Mouse (Mus musculus) bone marrow, adult 2 months (tissue): ENCODE results near the gene Cryba1.

Experiments used
- CTCF ChIP-seq: fragments of 200-500 bp; IDR thresholded peaks from 2 replicates; pipeline ENCODE4 v1.5.1; 2011; ENCODE audit warnings: low read length, control low read depth; ENCODE audit not compliant: control insufficient read depth, insufficient read depth
- POLR2A ChIP-seq: fragments of 200-500 bp; IDR thresholded peaks from 2 replicates; pipeline ENCODE4 v1.6.1; 2011; ENCODE audit warnings: low read depth, mild to moderate bottlenecking, control low read depth, low read length, borderline replicate concordance; ENCODE audit not compliant: control insufficient read depth

- TF ChIP-seq CTCF, result no peak
- no peak for TF ChIP-seq POLR2A
Observed at GRCm38 (mm10) chr11:77764694-77765458, 39.8 kb upstream of the Cryba1 start.
